Mouse (Mus musculus) spleen, postnatal 4 days (tissue): Measurements from ENCODE around the gene Gm49361.
"Not testable (repeated sequence)": the region's sequence is repeated elsewhere in the genome, so short reads cannot be mapped to it uniquely, and the experiment has no call there.

Experiments used
- DNase-seq, 2 experiments: peaks; one replicate each; pipeline ENCODE4 v3.0.0; 2022; ENCODE audit warnings: low spot score in 2 of 2

The Gm49361 gene

DNA sequence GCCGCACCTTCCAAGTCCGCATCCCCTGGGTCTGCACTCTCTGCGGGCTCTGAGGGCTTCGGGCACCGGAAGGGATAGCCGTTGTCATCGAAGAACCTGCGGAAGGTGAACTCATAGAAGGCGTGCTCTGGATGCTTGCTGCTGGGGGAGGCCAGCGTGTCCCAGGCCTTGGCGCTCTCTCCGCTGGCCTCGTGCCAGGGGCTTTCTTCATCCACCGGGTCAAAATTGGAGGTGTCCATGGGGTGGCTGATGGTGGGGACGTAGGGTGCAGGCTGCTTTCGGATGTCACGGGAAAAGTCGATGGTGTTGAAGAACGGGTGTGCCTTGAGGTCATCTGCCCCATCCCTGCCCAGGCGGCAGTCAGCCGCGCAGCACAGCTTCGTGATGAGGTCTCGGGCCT, 54.6 kb downstream of the Gm49361 start:
- no peak for DNase-seq

- DNase-seq = no peak
Measured at GRCm38 (mm10) chr14:57690681-57691080, 55.2 kb downstream of the Gm49361 start.

DNA sequence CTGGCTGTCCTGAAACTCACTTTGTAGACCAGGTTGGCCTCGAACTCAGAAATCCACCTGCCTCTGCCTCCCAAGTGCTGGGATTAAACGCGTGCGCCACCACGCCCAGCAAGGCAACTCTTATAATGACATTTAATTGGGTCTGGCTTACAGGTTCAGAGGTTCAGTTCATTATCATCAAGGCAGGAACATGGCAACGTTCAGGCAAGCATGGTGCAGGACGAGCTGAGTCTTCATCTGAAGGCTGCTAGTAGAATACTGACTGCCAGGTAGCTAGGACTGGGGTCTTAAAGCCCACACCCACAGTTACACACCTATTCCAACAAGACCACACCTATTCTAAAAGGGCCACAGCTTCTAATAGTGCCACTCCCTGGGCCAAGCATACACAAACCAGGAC, 57.8 kb downstream of the Gm49361 start:
- DNase-seq = not testable (repeated sequence)

DNA sequence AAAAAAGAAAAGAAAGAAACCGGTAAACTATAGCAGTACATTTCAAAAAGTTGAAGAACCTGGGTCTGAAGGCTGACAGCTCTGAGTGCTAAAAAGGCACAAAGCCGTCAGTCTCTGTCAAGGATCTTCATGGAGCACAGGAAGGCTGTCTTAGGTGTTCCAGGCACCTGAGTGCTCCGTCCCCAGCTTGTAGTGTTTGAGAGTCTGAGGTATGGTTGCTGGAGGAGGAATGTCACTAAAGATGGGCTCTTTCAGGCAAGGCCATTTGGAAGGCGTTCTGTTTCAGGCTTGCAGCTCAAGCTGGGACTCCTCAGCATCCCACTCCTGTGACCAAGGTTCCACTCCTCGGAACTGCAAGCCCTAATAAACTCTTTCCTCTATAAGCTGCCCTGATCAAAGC, 58.5 kb downstream of the Gm49361 start:
- no peak for DNase-seq

- no peak for DNase-seq
Measured at GRCm38 (mm10) chr14:57686647-57687046, 59.3 kb downstream of the Gm49361 start.

- peak; percentile 75 to 88 for DNase-seq
Measured at GRCm38 (mm10) chr14:57684579-57684978, 61.3 kb downstream of the Gm49361 start.

DNA sequence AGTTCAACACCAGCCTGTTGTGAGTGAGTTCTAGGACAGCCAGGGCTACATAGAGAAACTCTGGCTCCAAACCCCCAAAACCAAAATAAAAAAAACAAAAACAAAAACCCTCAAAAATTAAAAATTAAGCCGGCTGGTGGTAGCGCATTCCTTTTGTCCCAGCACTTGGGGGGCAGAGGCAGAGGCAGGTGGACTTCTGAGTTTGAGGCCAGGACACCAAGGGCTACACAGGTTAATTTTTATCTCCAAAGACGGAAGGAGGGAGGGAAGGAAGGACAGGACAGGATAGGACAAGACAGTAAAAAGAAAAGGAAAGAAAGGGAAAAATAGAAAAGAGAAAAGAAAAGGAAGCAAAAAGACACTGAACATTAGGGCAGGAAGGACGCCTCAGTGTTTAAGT, 63.2 kb downstream of the Gm49361 start:
- no peak for DNase-seq

DNA sequence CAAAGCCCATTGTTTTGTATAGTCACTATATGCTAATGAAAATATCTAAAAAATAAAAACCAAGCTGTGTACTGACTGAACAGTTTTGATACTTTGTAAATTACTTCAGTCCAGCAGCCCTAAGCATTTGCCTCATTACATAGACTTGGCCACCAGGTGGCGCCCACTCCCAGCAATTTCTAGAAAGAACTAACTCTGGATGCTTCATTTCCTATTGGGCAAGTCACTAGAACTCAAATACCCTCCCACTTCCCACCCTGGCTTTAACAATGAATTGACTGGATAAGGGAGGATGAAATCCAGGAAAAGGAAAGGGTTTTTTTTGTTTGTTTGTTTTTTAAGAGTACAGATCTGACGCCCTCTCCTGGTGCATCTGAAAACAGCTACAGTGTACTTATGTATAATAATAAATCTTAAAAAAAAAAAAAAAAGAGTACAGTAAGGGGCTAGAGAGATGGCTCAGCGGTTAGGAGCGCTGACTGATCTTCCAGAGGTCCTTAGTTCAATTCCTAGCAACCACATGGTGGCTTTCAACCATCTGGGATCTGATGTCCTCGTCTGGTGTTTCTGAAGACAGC, 65.9 kb downstream of the Gm49361 start:
- peak; percentile 78 to 92 for DNase-seq

- no peak for DNase-seq
Measured at GRCm38 (mm10) chr14:57679523-57679922, 66.4 kb downstream of the Gm49361 start.

GRCm38 (mm10) chr14:57675481-57675880, 70.4 kb downstream of the Gm49361 start:
- DNase-seq = no peak

GRCm38 (mm10) chr14:57665628-57665950, 80.3 kb downstream of the Gm49361 start:
- no peak for DNase-seq

- DNase-seq = peak; percentile 83 to 94
Measured at GRCm38 (mm10) chr14:57664822-57665627, 80.9 kb downstream of the Gm49361 start, which contains the start of gene Xpo4. TSS of gene Xpo4 (minus strand) at chr14:57665430.

GRCm38 (mm10) chr14:57664311-57664821, 81.5 kb downstream of the Gm49361 start:
- DNase-seq = peak; percentile 40 to 75

- DNase-seq = no peak
Measured at GRCm38 (mm10) chr14:57663630-57664029, 82.3 kb downstream of the Gm49361 start.

GRCm38 (mm10) chr14:57658301-57658700, 87.6 kb downstream of the Gm49361 start:
- no peak for DNase-seq

GRCm38 (mm10) chr14:57657500-57657899, 88.4 kb downstream of the Gm49361 start:
- DNase-seq = no peak

DNA sequence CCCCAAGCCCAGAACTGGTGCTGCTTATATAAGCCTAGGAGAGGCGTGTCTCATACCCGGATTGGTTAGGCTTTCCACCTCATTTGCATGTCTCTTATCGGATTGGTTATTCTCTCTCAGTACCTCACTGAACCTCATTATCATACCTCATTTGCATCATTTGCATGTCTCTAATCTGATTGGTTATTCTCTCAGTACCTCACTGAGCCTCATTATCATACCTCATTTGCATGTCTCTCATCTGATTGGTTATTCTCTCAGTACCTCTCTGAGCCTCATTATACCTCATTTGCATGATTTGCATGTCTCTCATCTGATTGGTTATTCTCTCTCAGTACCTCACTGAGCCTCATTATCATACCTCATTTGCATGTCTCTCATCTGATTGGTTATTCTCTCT, 89.4 kb downstream of the Gm49361 start:
- DNase-seq = not testable (repeated sequence)

DNA sequence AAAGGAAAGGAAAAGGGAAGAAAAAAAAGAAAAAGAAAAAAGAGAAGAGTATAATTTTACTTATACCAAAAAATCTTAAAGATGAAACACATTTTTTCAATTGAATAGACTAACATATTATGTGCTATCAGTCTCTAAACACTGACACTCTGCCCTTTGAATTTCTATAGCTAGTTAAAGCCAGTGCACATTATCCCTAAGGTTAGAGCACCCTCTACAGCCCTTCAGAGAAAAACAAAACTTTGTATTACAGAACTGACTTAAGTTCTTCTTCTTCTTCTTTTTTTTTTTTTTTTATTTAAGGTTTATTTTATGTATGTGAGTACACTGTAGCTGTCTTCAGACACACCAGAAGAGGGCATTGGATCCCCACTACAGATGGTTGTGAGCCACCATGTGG, 96.4 kb downstream of the Gm49361 start:
- DNase-seq = no peak

DNA sequence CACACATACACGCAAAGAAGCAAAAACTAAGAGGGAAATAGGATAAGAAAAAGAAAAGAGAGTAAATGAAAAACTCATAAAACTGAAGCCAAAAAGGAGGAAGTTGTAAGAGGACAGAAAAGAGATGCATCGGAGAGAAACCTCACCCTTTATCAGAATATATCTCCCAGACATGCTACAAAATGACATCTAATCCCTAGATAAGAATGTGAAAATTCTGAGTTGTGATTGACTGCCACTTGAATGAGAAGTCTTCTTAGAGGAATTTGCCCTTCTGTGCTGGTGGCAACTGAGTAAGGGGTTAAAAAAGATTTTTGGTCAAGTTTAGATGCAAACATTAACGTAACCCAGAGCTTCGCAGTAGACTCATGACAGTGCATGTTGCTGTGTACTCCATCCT, 99.7 kb downstream of the Gm49361 start:
- no peak for DNase-seq

GRCm38 (mm10) chr14:57639153-57639552, 106.8 kb downstream of the Gm49361 start:
- DNase-seq = no peak

DNA sequence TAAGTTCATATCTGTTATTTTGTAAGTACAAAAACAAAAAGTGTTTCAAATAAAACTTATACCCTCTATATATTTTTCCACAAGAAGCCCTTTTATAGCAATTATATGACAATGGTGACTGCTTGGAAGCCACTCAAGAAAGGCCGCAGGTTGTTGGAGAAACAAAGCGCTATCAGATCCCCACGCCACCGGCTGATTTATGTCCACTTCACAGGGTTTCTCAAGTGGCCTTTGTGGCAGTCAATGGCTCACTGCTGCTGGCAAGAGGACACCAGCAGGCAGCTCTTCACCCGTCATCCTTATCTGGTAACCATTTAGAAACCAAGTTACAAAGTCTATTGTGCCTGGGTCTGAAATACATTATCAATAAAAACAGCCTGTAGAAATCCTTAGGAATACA, 111.8 kb downstream of the Gm49361 start:
- DNase-seq = no peak

- no peak for DNase-seq
Measured at GRCm38 (mm10) chr14:57629595-57629994, 116.3 kb downstream of the Gm49361 start.

DNA sequence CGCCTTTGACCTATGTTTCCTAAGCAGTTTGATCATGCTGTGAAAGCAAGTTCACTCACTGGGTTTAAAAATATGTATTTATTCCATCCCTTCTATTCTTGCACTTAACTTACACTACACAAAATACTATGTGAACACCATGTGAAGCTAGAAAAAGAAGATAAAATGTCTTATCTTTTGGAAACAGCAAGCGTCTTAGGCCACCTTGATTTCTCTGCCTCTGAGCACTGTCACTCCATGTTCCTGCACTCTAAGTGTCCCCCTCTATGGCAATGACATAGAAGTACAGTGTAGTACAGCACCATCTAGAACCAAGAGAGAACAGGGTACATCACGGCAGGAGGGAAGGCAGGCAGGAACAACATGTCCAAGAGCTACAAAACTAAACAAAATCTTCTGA, 123.0 kb downstream of the Gm49361 start:
- no peak for DNase-seq
